Mouse (Mus musculus): Measurements from ENCODE around the gene Car12. TPM values are rescaled to one million over a fixed set of nuclear protein-coding genes. Genes with fewer than 3 reads are reported as not detected.

Car12 gene
- 0.99 TPM for polyA plus RNA-seq (2017; shearing (Covaris generic))

DNA sequence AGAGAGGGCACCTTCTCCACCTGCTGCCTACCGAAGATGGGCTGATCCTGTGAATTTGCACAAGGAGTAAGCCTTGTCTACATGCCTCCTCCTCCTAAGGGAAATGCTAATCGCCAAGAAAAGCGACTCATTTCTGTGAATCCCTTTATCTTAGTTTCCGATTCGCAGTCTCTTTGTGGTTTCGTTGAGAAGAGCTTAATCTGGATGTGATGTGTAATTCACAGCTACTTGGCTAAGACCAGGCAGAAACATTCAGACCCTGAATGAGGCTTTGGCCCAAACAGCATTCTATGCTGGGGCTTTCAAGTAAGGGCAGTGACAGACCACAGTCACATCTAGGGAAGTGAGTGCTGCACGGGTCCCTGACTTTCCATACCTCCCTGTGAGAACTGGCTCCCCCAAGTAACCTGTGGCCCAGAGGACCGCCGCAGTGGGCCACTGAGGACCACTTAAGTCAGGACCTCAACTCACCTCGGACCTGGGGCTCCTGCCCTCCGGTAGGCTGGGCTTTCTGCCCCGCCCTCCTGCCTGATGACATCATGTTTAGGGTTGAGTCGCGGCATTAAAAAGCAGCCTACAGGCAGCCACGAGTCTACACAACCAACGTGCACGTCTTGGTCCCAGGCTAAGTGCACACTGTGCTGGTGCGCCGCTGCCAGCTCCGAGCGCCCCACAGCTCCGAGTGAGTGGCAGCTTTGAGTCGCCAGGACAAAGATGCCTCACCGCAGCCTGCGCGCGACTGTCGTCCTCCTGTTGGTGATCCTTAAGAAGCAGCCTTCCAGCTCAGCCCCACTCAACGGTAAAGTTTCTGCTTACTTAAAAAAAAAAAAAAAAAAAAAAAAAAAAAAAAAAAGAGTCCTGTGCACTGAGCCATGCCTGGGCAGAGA, at the start of gene Car12:
Gene Car12, plus strand, starts transcription at position 552 of the 887 bp plus-strand sequence.

GRCm38 (mm10) chr9:66795464-66796324, 82.2 kb downstream of the Car12 start, which contains the start of gene Aph1b:
Gene Aph1b (minus strand): TSS chr9:66795490.

GRCm38 (mm10) chr9:66796739-66797138, 83.3 kb downstream of the Car12 start, which contains the start of gene Gm10647:
Gene Gm10647 (plus strand): TSS chr9:66797039.

Other genes starting within 250 kb of the Car12 start
- gene Fbxl22, start 199.1 kb upstream of the Car12 start, polyA plus RNA-seq (2017; shearing (Covaris generic)): 0.72 TPM
- gene Usp3, start 120.5 kb upstream of the Car12 start, polyA plus RNA-seq (2017; shearing (Covaris generic)): 147 TPM
- gene Aph1b, start 81.8 kb downstream of the Car12 start, polyA plus RNA-seq (2017; shearing (Covaris generic)): 1.2 TPM
- gene Gm10647, start 83.4 kb downstream of the Car12 start, polyA plus RNA-seq (2017; shearing (Covaris generic)): not detected
- gene Aph1c, start 121.0 kb downstream of the Car12 start, polyA plus RNA-seq (2017; shearing (Covaris generic)): not detected
- gene Rab8b, start 206.0 kb downstream of the Car12 start, polyA plus RNA-seq (2017; shearing (Covaris generic)): 293 TPM
- gene Rps27l, start 232.4 kb downstream of the Car12 start, polyA plus RNA-seq (2017; shearing (Covaris generic)): 96.0 TPM

All from effector memory CD4-positive, alpha-beta T cell, adult 7 months (primary cell).